Mouse (Mus musculus) bone marrow macrophage, adult 2 months (primary cell): ENCODE measurements around the gene Hoxa13.

Experiments used
- CTCF ChIP-seq: IDR thresholded peaks from 2 replicates; pipeline ENCODE4 v1.5.1; 2012; ENCODE audit warnings: low read depth, mild to moderate bottlenecking, low read length, moderate library complexity
- POLR2A ChIP-seq: IDR thresholded peaks from 2 replicates; pipeline ENCODE4 v1.6.1; 2012; ENCODE audit warnings: mild to moderate bottlenecking, low read depth, low read length, borderline replicate concordance

- no peak for TF ChIP-seq CTCF
- no peak for TF ChIP-seq POLR2A
These were observed 13.9 kb upstream of the Hoxa13 start for GRCm38 (mm10) chr6:52274576-52274975.
